In the genomic region with DNA sequence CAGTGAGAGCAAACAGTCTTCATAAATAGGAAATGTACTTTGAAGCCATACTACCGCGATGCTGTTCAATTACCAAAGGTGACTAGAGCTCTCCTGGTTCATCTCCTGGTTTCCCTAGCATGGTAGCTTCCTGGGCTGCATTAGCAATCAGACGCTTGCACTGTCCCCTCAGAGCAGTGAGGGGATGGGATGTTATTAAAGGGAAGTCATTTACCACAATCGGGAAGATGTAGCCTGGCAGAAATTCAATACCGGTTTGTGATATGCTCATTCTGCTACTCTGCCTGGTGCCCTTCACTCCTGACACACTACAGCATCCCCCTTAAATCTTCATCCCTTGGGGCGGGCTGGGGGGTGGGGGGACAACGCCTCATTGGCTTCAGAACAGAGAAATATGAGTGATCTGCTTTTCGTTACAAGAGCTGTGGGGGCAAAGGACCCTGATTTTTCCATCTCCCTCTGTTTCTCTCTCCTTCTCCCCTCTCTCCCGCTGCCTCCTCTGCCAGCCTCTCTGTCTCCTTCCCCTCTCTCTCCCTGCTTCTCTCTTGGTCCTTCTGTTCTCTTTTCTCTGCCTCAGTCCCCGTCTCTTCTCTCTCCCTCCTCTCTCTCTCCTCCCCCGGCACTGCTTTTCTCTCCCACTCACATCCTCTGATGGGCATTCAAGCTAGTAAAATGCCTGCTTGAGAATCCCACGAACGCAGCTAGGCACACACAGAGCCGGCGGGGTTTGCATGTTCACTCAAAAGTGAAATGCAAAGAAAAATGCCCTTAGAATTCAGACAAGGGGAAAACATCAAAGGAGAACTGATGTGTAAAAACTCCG, we compare ENCODE assay signal across 8 mouse cellular contexts. TPM values are rescaled to one million over a fixed set of nuclear protein-coding genes. Genes with fewer than 3 reads are reported as not detected.
DNase-seq lines count a peak whose midpoint lies in the region; ATAC-seq lines count a peak whose summit lies in the region.

No protein-coding gene starts in this region.

- H3K9me3 ChIP-seq in heart, embryonic 12.5 days (replicated peaks) = no peaks in the 10 kb centered on the region
- H3K9me3 ChIP-seq in forebrain, embryonic 11.5 days (ENCODE audit: control insufficient read depth, low read length) = no peaks in the 10 kb centered on the region
- no peaks in the 10 kb centered on the region for H3K9me3 ChIP-seq in midbrain, embryonic 11.5 days (ENCODE audit: control insufficient read depth, low read length)
- H3K9me3 ChIP-seq in stomach, embryonic 16.5 days (replicated peaks; ENCODE audit: control insufficient read depth, low read length) = no peaks in the 10 kb centered on the region

- peak overlapping the region; percentile 52 for H3K4me3 ChIP-seq in heart, embryonic 12.5 days
- peak overlapping the region; percentile 28 for H3K4me3 ChIP-seq in forebrain, embryonic 11.5 days (ENCODE audit: low read depth, low read length)
- H3K4me3 ChIP-seq in midbrain, embryonic 11.5 days (ENCODE audit: low read depth, low read length) = peak overlapping the region; percentile 38
- H3K4me3 ChIP-seq in stomach, embryonic 16.5 days (replicated peaks; ENCODE audit: low read length) = peak overlapping the region; percentile 48

- no peaks in the 10 kb centered on the region for H3K27me3 ChIP-seq in heart, embryonic 12.5 days (replicated peaks)
- no peaks in the 10 kb centered on the region for H3K27me3 ChIP-seq in forebrain, embryonic 11.5 days (ENCODE audit: control insufficient read depth, insufficient read depth, low read length)
- no peaks in the 10 kb centered on the region for H3K27me3 ChIP-seq in midbrain, embryonic 11.5 days (ENCODE audit: control insufficient read depth, insufficient read depth, low read length)
- H3K27me3 ChIP-seq in stomach, embryonic 16.5 days (ENCODE audit: control insufficient read depth, insufficient read depth, low read length) = no peaks in the 10 kb centered on the region

- no peak overlapping the region for H3K27ac ChIP-seq in heart, embryonic 12.5 days (ENCODE audit: poor library complexity, severe bottlenecking)
- no peak overlapping the region for H3K27ac ChIP-seq in forebrain, embryonic 11.5 days (ENCODE audit: low read depth, low read length)
- peak overlapping the region; percentile 72 for H3K27ac ChIP-seq in midbrain, embryonic 11.5 days (ENCODE audit: low read depth, low read length)
- no peak overlapping the region for H3K27ac ChIP-seq in stomach, embryonic 16.5 days (ENCODE audit: low read length)

- H3K4me2 ChIP-seq in heart, embryonic 12.5 days = peak overlapping the region; percentile 76
- peak overlapping the region; percentile 55 for H3K4me2 ChIP-seq in forebrain, embryonic 11.5 days (ENCODE audit: low read depth, low read length, severe bottlenecking)
- peak overlapping the region; percentile 48 for H3K4me2 ChIP-seq in midbrain, embryonic 11.5 days
- H3K4me2 ChIP-seq in stomach, embryonic 16.5 days (ENCODE audit: low read depth, low read length) = peak overlapping the region; percentile 60

- H3K9ac ChIP-seq in heart, embryonic 12.5 days = peak overlapping the region; percentile 37
- H3K9ac ChIP-seq in forebrain, embryonic 11.5 days (ENCODE audit: low read length) = peak overlapping the region; percentile 62
- H3K9ac ChIP-seq in midbrain, embryonic 11.5 days (ENCODE audit: low read length) = peak overlapping the region; percentile 65
- H3K9ac ChIP-seq in stomach, embryonic 16.5 days (ENCODE audit: low read length) = peak overlapping the region; percentile 58

- 36% methylated on average over 16 of the region's 16 CpGs for WGBS in heart, embryonic 12.5 days
- WGBS in forebrain, embryonic 11.5 days = 33% methylated on average over 16 of the region's 16 CpGs
- 34% methylated on average over 16 of the region's 16 CpGs for WGBS in midbrain, embryonic 11.5 days
- WGBS in stomach, embryonic 16.5 days = 25% methylated on average over 16 of the region's 16 CpGs

- no peak for ATAC-seq in heart, embryonic 12.5 days (ENCODE audit: insufficient number of reproducible peaks, low FRiP score)
- peak; percentile 32; the same call in 1 of the 2 replicates for ATAC-seq in forebrain, embryonic 11.5 days (replicated peaks; ENCODE audit: low FRiP score)
- peak; percentile 49 for ATAC-seq in midbrain, embryonic 11.5 days (ENCODE audit: low FRiP score)
- no peak for ATAC-seq in stomach, embryonic 16.5 days (ENCODE audit: insufficient read depth, low FRiP score)

- no peak for DNase-seq in heart, postnatal 4 days
- DNase-seq in adrenal gland, postnatal 10 days = peak; percentile 15
- peak; percentile 56 for DNase-seq in forebrain, embryonic 11.5 days (ENCODE audit: low spot score)
- DNase-seq in layer of hippocampus, adult 9-11 months = peak; percentile 59
- DNase-seq in midbrain, embryonic 11.5 days (ENCODE audit: low spot score, missing footprints) = peak; percentile 91
- no peak for DNase-seq in gastrocnemius, postnatal 4 days (ENCODE audit: low spot score in 2 of 2)

- H3K4me1 ChIP-seq in heart, embryonic 12.5 days (replicated peaks) = peaks cover 13% of the 10 kb centered on the region; the same call in 1 of the 2 replicates
- H3K4me1 ChIP-seq in forebrain, embryonic 11.5 days (replicated peaks; ENCODE audit: control insufficient read depth, insufficient read depth, low read length) = peaks cover 12% of the 10 kb centered on the region
- H3K4me1 ChIP-seq in midbrain, embryonic 11.5 days (ENCODE audit: control insufficient read depth, insufficient read depth, low read length) = peaks cover 2% of the 10 kb centered on the region; the same call in 1 of the 2 replicates
- no peaks in the 10 kb centered on the region for H3K4me1 ChIP-seq in stomach, embryonic 16.5 days (ENCODE audit: control insufficient read depth, insufficient read depth, low read length)

- no peaks in the 10 kb centered on the region for H3K36me3 ChIP-seq in heart, embryonic 12.5 days
- H3K36me3 ChIP-seq in forebrain, embryonic 11.5 days (ENCODE audit: control insufficient read depth, insufficient read depth, low read length) = no peaks in the 10 kb centered on the region
- no peaks in the 10 kb centered on the region for H3K36me3 ChIP-seq in midbrain, embryonic 11.5 days (ENCODE audit: control insufficient read depth, insufficient read depth, low read length)
- no peaks in the 10 kb centered on the region for H3K36me3 ChIP-seq in stomach, embryonic 16.5 days (ENCODE audit: control insufficient read depth, insufficient read depth, low read length)

RNA-seq across cellular contexts. Expression of a gene that starts 1.3 kb away (rescaled TPM):
- polyA plus RNA-seq in heart, embryonic 12.5 days (2016; fragmentation: Nextera tagmentation; extraction: Ambion mirVana) = 5.2 and 6.3 TPM in 2 replicates
- total RNA-seq in heart, postnatal 4 days (2021) = under 1 TPM; 0.43 to 0.61 TPM
- total RNA-seq in adrenal gland, postnatal 10 days (2021) = 10 to 100 TPM; 21.6 to 23.7 TPM
- 23.5 and 24.0 TPM in 2 replicates for polyA plus RNA-seq in forebrain, embryonic 11.5 days (2014; fragmentation: Nextera tagmentation; extraction: Ambion mirVana)
- 30.5 and 33.9 TPM in 2 replicates for polyA plus RNA-seq in midbrain, embryonic 11.5 days (2014; fragmentation: Nextera tagmentation; extraction: Ambion mirVana)
- polyA plus RNA-seq in stomach, embryonic 16.5 days (2015; fragmentation: Nextera tagmentation; extraction: Ambion mirVana) = 10.9 and 11.8 TPM in 2 replicates
- 1 to 10 TPM; 1.4 to 1.9 TPM for total RNA-seq in gastrocnemius, postnatal 4 days (2021)

Comparison
In these comparisons a context has a peak if more than half of its experiments do, and no peak if none do; other contexts are left out.
1. ATAC-seq: peak in forebrain, embryonic 11.5 days (single experiment) and midbrain, embryonic 11.5 days (single experiment); none in heart, embryonic 12.5 days (single experiment) and stomach, embryonic 16.5 days (single experiment).
2. DNase-seq: peak in adrenal gland, postnatal 10 days (single experiment), forebrain, embryonic 11.5 days (single experiment), layer of hippocampus, adult 9-11 months (single experiment) and midbrain, embryonic 11.5 days (single experiment); none in heart, postnatal 4 days (single experiment) and gastrocnemius, postnatal 4 days (0 of 2).
3. Peak in every context shown above with its lines, with median percentiles within 50 percentile points of each other: H3K4me2 ChIP-seq, H3K4me3 ChIP-seq and H3K9ac ChIP-seq.